Mouse (Mus musculus): ENCODE measurements around the gene Dlgap1. TPM values are rescaled to one million over a fixed set of nuclear protein-coding genes. Genes with fewer than 3 reads are reported as not detected.
"Not testable (repeated sequence)": the region's sequence is repeated elsewhere in the genome, so short reads cannot be mapped to it uniquely, and the experiment has no call there.

Gene Dlgap1
- polyA plus RNA-seq, 1 experiment from 2014 or later = 7.2 TPM

DNA sequence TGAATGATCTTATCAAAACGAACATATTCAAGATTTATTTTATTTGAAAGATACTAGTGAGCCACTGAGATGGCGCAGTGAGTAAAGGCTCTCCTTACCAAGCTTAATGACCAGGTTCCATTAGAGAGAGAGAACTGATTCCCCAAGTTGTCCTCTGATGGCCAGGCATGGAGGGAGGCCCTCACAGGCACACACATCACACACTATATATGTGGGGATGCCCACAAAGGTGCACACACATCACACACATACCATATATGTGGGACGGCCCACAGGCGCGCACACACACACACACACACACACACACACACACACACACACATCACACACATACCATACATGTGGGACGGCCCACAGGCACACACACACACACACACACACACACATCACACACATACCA is 868.6 kb downstream of the Dlgap1 start:
- not testable (repeated sequence) for H3K27me3 ChIP-seq; H3K4me2 ChIP-seq (replicated peaks); H3K27ac ChIP-seq; H3K4me3 ChIP-seq; ATAC-seq (ENCODE audit: low FRiP score); H3K9ac ChIP-seq; H3K9me3 ChIP-seq (replicated peaks); H3K4me1 ChIP-seq
- WGBS = 94% methylated on average over 6 of the region's 6 CpGs
- peaks cover 13% of the 10 kb centered on the region; the same call in 1 of the 2 replicates for H3K36me3 ChIP-seq

GRCm38 (mm10) chr17:70838031-70838430 is 869.2 kb downstream of the Dlgap1 start:
- Histone ChIP-seq H3K4me1 (peaks cover 8% of the 10 kb centered on the region), H3K9me3 (replicated peaks) (no peaks in the 10 kb centered on the region), H3K27ac (no peak overlapping the region), H3K27me3 (no peaks in the 10 kb centered on the region), H3K36me3 (peaks cover 13% of the 10 kb centered on the region; the same call in 1 of the 2 replicates), H3K9ac (no peak overlapping the region), H3K4me3 (no peak overlapping the region), H3K4me2 (replicated peaks) (no peak overlapping the region)
- no peak for ATAC-seq (ENCODE audit: low FRiP score)
- WGBS = 88% methylated on average over 7 of the region's 7 CpGs

DNA sequence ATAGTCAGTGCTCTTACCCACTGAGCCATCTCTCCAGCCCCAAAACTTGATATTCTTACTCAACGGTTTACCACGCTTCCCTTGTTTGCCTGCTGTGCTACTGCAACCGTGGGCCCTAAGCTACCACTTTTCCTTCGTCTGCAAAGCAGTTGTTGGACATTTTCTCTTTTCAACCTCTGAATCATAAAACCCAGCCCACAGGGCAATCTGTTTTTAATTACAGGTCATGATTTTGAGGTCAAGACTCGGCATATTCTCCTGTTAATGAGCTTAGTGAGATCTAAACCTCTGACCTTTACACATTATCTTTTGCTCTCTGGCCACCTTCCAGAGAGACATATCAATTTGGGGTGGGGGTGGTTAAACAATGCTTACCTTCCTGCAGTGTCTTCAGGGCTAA is 869.7 kb downstream of the Dlgap1 start:
- WGBS = 68% methylated on average over 5 of the region's 5 CpGs
- H3K4me2 ChIP-seq (replicated peaks) = no peak overlapping the region
- no peaks in the 10 kb centered on the region for H3K9me3 ChIP-seq (replicated peaks)
- no peaks in the 10 kb centered on the region for H3K27me3 ChIP-seq
- peaks cover 8% of the 10 kb centered on the region for H3K4me1 ChIP-seq
- H3K9ac ChIP-seq = no peak overlapping the region
- no peak for ATAC-seq (ENCODE audit: low FRiP score)
- H3K4me3 ChIP-seq = no peak overlapping the region
- H3K27ac ChIP-seq = no peak overlapping the region
- peaks cover 17% of the 10 kb centered on the region for H3K36me3 ChIP-seq

- Histone ChIP-seq H3K4me3 (no peak overlapping the region), H3K9ac (no peak overlapping the region), H3K27ac (no peak overlapping the region), H3K4me2 (replicated peaks) (no peak overlapping the region), H3K4me1 (0 out of 2 replicates have a peak, but pooled peaks cover 9% of the 10 kb centered on the region), H3K27me3 (no peaks in the 10 kb centered on the region), H3K36me3 (peaks cover 34% of the 10 kb centered on the region), H3K9me3 (replicated peaks) (no peaks in the 10 kb centered on the region)
- ATAC-seq (ENCODE audit: low FRiP score) = no peak
- WGBS = 86% methylated on average over 4 of the region's 4 CpGs
These were observed 874.4 kb downstream of the Dlgap1 start for GRCm38 (mm10) chr17:70843252-70843651.

- no peak overlapping the region; the same call in 1 of the 2 replicates for H3K27ac ChIP-seq
These were observed 876.1 kb downstream of the Dlgap1 start for GRCm38 (mm10) chr17:70844971-70845370.

DNA sequence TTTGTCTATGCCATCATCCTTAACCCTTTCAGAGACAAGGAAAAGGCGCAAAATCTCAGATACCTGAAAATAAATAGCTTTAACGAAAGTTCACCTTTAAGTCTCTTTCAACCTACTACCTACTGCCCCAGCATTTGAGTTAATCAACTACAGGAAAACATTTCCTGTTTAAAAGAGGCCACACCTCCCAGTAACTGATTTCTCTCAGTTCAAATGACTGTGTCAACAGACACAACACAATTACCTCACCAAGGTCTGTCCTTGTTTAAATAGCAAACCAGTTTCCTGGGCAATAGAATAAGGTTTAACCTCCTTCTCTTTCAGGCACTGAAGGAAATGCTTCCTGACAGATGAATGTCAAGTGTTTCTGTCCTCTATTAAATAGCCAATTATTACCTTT is 876.7 kb downstream of the Dlgap1 start:
- peaks cover 26% of the 10 kb centered on the region for H3K4me1 ChIP-seq
- H3K9me3 ChIP-seq (replicated peaks) = no peaks in the 10 kb centered on the region
- H3K9ac ChIP-seq = no peak overlapping the region
- H3K36me3 ChIP-seq = peaks cover 26% of the 10 kb centered on the region
- no peak overlapping the region for H3K27ac ChIP-seq
- no peak overlapping the region for H3K4me3 ChIP-seq
- no peak for ATAC-seq (ENCODE audit: low FRiP score)
- H3K4me2 ChIP-seq (replicated peaks) = no peak overlapping the region
- WGBS = 91% methylated on average over 2 of the region's 2 CpGs
- peaks cover 4% of the 10 kb centered on the region; the same call in 1 of the 2 replicates for H3K27me3 ChIP-seq

More at GRCm38 (mm10) chr17:70844971-70845370, 876.1 kb downstream of the Dlgap1 start:
- Histone ChIP-seq H3K4me1 (peaks cover 26% of the 10 kb centered on the region), H3K4me2 (replicated peaks) (no peak overlapping the region), H3K9me3 (replicated peaks) (no peaks in the 10 kb centered on the region), H3K36me3 (peaks cover 27% of the 10 kb centered on the region), H3K4me3 (no peak overlapping the region), H3K27me3 (peaks cover 4% of the 10 kb centered on the region; the same call in 1 of the 2 replicates), H3K9ac (no peak overlapping the region)
- ATAC-seq (ENCODE audit: low FRiP score) = no peak
- WGBS = 77% methylated on average over 10 of the region's 10 CpGs

DNA sequence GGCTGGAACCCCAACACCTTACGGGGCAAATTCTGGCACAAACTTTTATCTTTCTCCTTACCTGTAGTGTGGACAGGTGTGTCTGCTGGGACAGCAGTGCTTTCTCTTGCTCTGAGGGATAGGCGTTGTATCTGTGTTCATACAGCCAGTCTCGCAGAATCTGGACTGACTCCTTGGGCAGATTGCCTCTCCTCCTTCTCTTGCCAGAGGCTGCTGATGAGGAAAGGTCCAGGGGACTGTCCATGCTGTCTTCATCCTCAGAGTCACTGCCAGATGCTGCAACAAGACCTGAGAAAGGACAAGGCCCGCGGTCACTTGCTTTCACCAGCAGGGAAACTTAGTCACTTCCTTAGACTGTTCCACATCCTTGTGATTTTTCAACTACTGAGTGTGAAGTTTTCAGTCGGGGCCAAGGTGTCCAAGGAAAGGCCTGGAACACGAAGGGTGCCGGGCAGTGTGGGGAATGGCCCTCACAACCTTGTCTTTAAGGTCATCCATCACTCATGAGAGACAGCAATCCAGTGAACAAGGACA is 877.3 kb downstream of the Dlgap1 start:
- H3K27me3 ChIP-seq = peaks cover 4% of the 10 kb centered on the region; the same call in 1 of the 2 replicates
- ATAC-seq (ENCODE audit: low FRiP score) = no peak
- H3K9ac ChIP-seq = no peak overlapping the region
- H3K4me3 ChIP-seq = no peak overlapping the region
- 73% methylated on average over 8 of the region's 8 CpGs for WGBS
- H3K36me3 ChIP-seq = peaks cover 26% of the 10 kb centered on the region
- no peaks in the 10 kb centered on the region for H3K9me3 ChIP-seq (replicated peaks)
- H3K4me2 ChIP-seq (replicated peaks) = no peak overlapping the region
- peaks cover 26% of the 10 kb centered on the region for H3K4me1 ChIP-seq
- H3K27ac ChIP-seq = no peak overlapping the region

- peaks cover 20% of the 10 kb centered on the region for H3K36me3 ChIP-seq
- peak overlapping the region; percentile 34 for H3K4me2 ChIP-seq (replicated peaks)
- no peak overlapping the region for H3K9ac ChIP-seq
- peaks cover 32% of the 10 kb centered on the region for H3K4me1 ChIP-seq
- H3K4me3 ChIP-seq = no peak overlapping the region
- no peak for ATAC-seq (ENCODE audit: low FRiP score)
- H3K27ac ChIP-seq = no peak overlapping the region
- whole genome bisulfite sequencing = 6% methylated on average over 4 of the region's 4 CpGs
- H3K9me3 ChIP-seq (replicated peaks) = no peaks in the 10 kb centered on the region
- H3K27me3 ChIP-seq = peaks cover 4% of the 10 kb centered on the region; the same call in 1 of the 2 replicates
These were observed 878.2 kb downstream of the Dlgap1 start for GRCm38 (mm10) chr17:70847086-70847485.

- Histone ChIP-seq H3K27me3 (peaks cover 4% of the 10 kb centered on the region; the same call in 1 of the 2 replicates), H3K9ac (peak overlapping the region; percentile 74), H3K4me2 (replicated peaks) (peak overlapping the region; percentile 93), H3K9me3 (replicated peaks) (no peaks in the 10 kb centered on the region), H3K4me1 (peaks cover 32% of the 10 kb centered on the region), H3K36me3 (peaks cover 20% of the 10 kb centered on the region), H3K27ac (peak overlapping the region; percentile 93), H3K4me3 (peak overlapping the region; percentile 71)
- WGBS = under 1% methylated on average over 17 of the region's 17 CpGs
- no peak for ATAC-seq (ENCODE audit: low FRiP score)
These were observed 879.1 kb downstream of the Dlgap1 start for GRCm38 (mm10) chr17:70847751-70848510.

GRCm38 (mm10) chr17:70848511-70849398 is 879.9 kb downstream of the Dlgap1 start:
- peak overlapping the region; percentile 74 for H3K9ac ChIP-seq
- H3K9me3 ChIP-seq (replicated peaks) = no peaks in the 10 kb centered on the region
- ATAC-seq (ENCODE audit: low FRiP score) = peak; percentile 1; the same call in 1 of the 2 replicates
- peak overlapping the region; percentile 71 for H3K4me3 ChIP-seq
- H3K4me1 ChIP-seq = peaks cover 34% of the 10 kb centered on the region
- H3K27ac ChIP-seq = peak overlapping the region; percentile 93
- H3K27me3 ChIP-seq = peaks cover 4% of the 10 kb centered on the region; the same call in 1 of the 2 replicates
- peak overlapping the region; percentile 93 for H3K4me2 ChIP-seq (replicated peaks)
- H3K36me3 ChIP-seq = peaks cover 14% of the 10 kb centered on the region; the same call in 1 of the 2 replicates
- WGBS = under 1% methylated on average over 23 of the region's 23 CpGs

GRCm38 (mm10) chr17:70849399-70850232 is 880.7 kb downstream of the Dlgap1 start:
- H3K4me2 ChIP-seq (replicated peaks) = peak overlapping the region; percentile 93
- peaks cover 4% of the 10 kb centered on the region; the same call in 1 of the 2 replicates for H3K27me3 ChIP-seq
- peaks cover 39% of the 10 kb centered on the region for H3K4me1 ChIP-seq
- under 1% methylated on average over 33 of the region's 33 CpGs for WGBS
- peak overlapping the region; percentile 93 for H3K27ac ChIP-seq
- peaks cover 6% of the 10 kb centered on the region; the same call in 1 of the 2 replicates for H3K36me3 ChIP-seq
- H3K4me3 ChIP-seq = peak overlapping the region; percentile 71
- H3K9me3 ChIP-seq (replicated peaks) = no peaks in the 10 kb centered on the region
- H3K9ac ChIP-seq = peak overlapping the region; percentile 74
- ATAC-seq (ENCODE audit: low FRiP score) = no peak

Data from hindbrain, embryonic 12.5 days (tissue).